Mouse (Mus musculus) hindbrain, embryonic 14.5 days (tissue): ENCODE results near the gene Cenpa. TPM values are rescaled to one million over a fixed set of nuclear protein-coding genes. Genes with fewer than 3 reads are reported as not detected.

Experiments used
- microRNA-seq: library from miRNA; unstranded; fragments of <30 nt; microRNA quantifications from one replicate; pipeline ENCODE4, GENCODE M21; 2016
- polyA plus RNA-seq: library from polyadenylated mRNA; unstranded; fragments of >200 nt; fragmentation: Nextera tagmentation; extraction: Ambion mirVana; gene quantifications from 2 replicates; pipeline ENCODE4 v1.2.1, GENCODE M21; 2014

Gene Cenpa
- polyA plus RNA-seq, 1 experiment from 2014 or later, result 41.0 TPM

Small RNAs within 50 kb of the gene (microRNA-seq; reads per million reads assigned to microRNA genes)
- gene Mir5625, result not detected

Other genes starting within 250 kb of the Cenpa start
- 4.2 and 4.7 TPM in 2 replicates for gene Otof, start 204.8 kb upstream of the Cenpa start, polyA plus RNA-seq
- gene 1700001C02Rik, start 200.7 kb upstream of the Cenpa start, polyA plus RNA-seq, result 2.8 and 3.3 TPM in 2 replicates
- gene Cib4, start 120.9 kb upstream of the Cenpa start, polyA plus RNA-seq, result not detected in 2 replicates
- gene Kcnk3, start 78.6 kb upstream of the Cenpa start, polyA plus RNA-seq, result 11.7 and 13.6 TPM in 2 replicates
- gene Slc35f6, start 18.8 kb upstream of the Cenpa start, polyA plus RNA-seq, result 33.3 and 41.0 TPM in 2 replicates
- gene Dpysl5, start 44.8 kb downstream of the Cenpa start, polyA plus RNA-seq, result 202 and 220 TPM in 2 replicates
- 124 and 139 TPM in 2 replicates for gene Mapre3, start 147.9 kb downstream of the Cenpa start, polyA plus RNA-seq
- gene Tmem214, start 201.2 kb downstream of the Cenpa start, polyA plus RNA-seq, result 49.6 and 50.1 TPM in 2 replicates
- 25.5 and 28.6 TPM in 2 replicates for gene Agbl5, start 221.9 kb downstream of the Cenpa start, polyA plus RNA-seq
- 228 and 259 TPM in 2 replicates for gene Ost4, start 241.0 kb downstream of the Cenpa start, polyA plus RNA-seq
- 14.1 and 17.1 TPM in 2 replicates for gene Emilin1, start 246.6 kb downstream of the Cenpa start, polyA plus RNA-seq